Mouse (Mus musculus): ENCODE data around the gene Dlg2. TPM values are rescaled to one million over a fixed set of nuclear protein-coding genes. Genes with fewer than 3 reads are reported as not detected.

Gene Dlg2
- polyA plus RNA-seq, 1 experiment from 2014 or later, result 10.0 TPM

- WGBS, result 70% methylated on average over 12 of the region's 12 CpGs
- no peaks in the 10 kb centered on the region for H3K27me3 ChIP-seq (ENCODE audit: control insufficient read depth, insufficient read depth, low read length)
- H3K9ac ChIP-seq (ENCODE audit: low read length), result no peak overlapping the region
- no peaks in the 10 kb centered on the region for H3K9me3 ChIP-seq (ENCODE audit: control insufficient read depth, low read length)
- no peak overlapping the region for H3K27ac ChIP-seq (replicated peaks in 1 of 2; ENCODE audit: control insufficient read depth in 1 of 2, insufficient read depth in 1 of 2, low read depth in 2 of 2, low read length in 2 of 2)
- no peak overlapping the region for H3K4me2 ChIP-seq (ENCODE audit: low read length)
- H3K36me3 ChIP-seq (ENCODE audit: control insufficient read depth, insufficient read depth, low read length), result no peaks in the 10 kb centered on the region
- H3K4me1 ChIP-seq (ENCODE audit: control insufficient read depth in 2 of 2, insufficient read depth in 2 of 2, low read length in 2 of 2), result no peaks in the 10 kb centered on the region
- no peak for ATAC-seq (ENCODE audit: insufficient number of reproducible peaks, insufficient read depth, low FRiP score, low read depth)
- H3K4me3 ChIP-seq (ENCODE audit: control insufficient read depth in 1 of 2, insufficient read depth in 1 of 2, low read depth in 1 of 2, low read length in 2 of 2), result no peak overlapping the region
These were observed 587.0 kb downstream of the Dlg2 start for GRCm38 (mm10) chr7:91063297-91064040.

GRCm38 (mm10) chr7:91071751-91072707, 595.6 kb downstream of the Dlg2 start:
- 68% methylated on average over 9 of the region's 9 CpGs for WGBS
- Histone ChIP-seq H3K4me2 (ENCODE audit: low read length) (no peak overlapping the region), H3K9ac (ENCODE audit: low read length) (no peak overlapping the region), H3K27me3 (ENCODE audit: control insufficient read depth, insufficient read depth, low read length) (no peaks in the 10 kb centered on the region), H3K9me3 (ENCODE audit: control insufficient read depth, low read length) (no peaks in the 10 kb centered on the region), H3K4me3 (ENCODE audit: control insufficient read depth in 1 of 2, insufficient read depth in 1 of 2, low read depth in 1 of 2, low read length in 2 of 2) (no peak overlapping the region), H3K4me1 (ENCODE audit: control insufficient read depth in 2 of 2, insufficient read depth in 2 of 2, low read length in 2 of 2) (no peaks in the 10 kb centered on the region), H3K36me3 (ENCODE audit: control insufficient read depth, insufficient read depth, low read length) (no peaks in the 10 kb centered on the region), H3K27ac (replicated peaks in 1 of 2; ENCODE audit: control insufficient read depth in 1 of 2, insufficient read depth in 1 of 2, low read depth in 2 of 2, low read length in 2 of 2) (no peak overlapping the region)
- ATAC-seq (ENCODE audit: insufficient number of reproducible peaks, insufficient read depth, low FRiP score, low read depth), result no peak

DNA sequence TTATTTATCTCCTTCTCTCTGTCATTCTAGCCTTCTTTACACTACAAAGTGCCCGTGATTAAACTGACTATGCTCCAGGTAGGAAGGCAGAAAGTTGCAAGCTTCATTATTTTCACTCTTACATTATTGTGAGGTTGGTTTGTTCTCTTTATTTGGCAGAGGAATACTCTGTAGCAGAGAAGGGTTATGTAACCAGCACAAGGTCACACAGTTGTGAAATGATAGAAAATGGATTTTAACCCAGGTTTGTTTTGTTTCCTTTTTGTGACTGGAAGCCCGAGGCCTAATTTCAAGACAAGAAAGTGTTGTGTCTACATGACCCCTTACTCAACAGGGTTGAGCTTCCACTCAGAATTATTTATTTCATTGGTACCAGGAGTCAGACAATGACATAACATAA, 609.6 kb downstream of the Dlg2 start:
- WGBS, result 57% methylated on average over 2 of the region's 2 CpGs
- Histone ChIP-seq H3K4me3 (ENCODE audit: control insufficient read depth in 1 of 2, insufficient read depth in 1 of 2, low read depth in 1 of 2, low read length in 2 of 2) (no peak overlapping the region), H3K36me3 (ENCODE audit: control insufficient read depth, insufficient read depth, low read length) (no peaks in the 10 kb centered on the region), H3K4me2 (ENCODE audit: low read length) (no peak overlapping the region), H3K9ac (ENCODE audit: low read length) (no peak overlapping the region), H3K27me3 (ENCODE audit: control insufficient read depth, insufficient read depth, low read length) (no peaks in the 10 kb centered on the region), H3K4me1 (ENCODE audit: control insufficient read depth in 2 of 2, insufficient read depth in 2 of 2, low read length in 2 of 2) (no peaks in the 10 kb centered on the region), H3K27ac (replicated peaks in 1 of 2; ENCODE audit: control insufficient read depth in 1 of 2, insufficient read depth in 1 of 2, low read depth in 2 of 2, low read length in 2 of 2) (no peak overlapping the region), H3K9me3 (ENCODE audit: control insufficient read depth, low read length) (no peaks in the 10 kb centered on the region)
- ATAC-seq (ENCODE audit: insufficient number of reproducible peaks, insufficient read depth, low FRiP score, low read depth), result no peak

- Histone ChIP-seq H3K4me3 (ENCODE audit: control insufficient read depth in 1 of 2, insufficient read depth in 1 of 2, low read depth in 1 of 2, low read length in 2 of 2) (no peak overlapping the region), H3K36me3 (ENCODE audit: control insufficient read depth, insufficient read depth, low read length) (no peaks in the 10 kb centered on the region), H3K4me1 (ENCODE audit: control insufficient read depth in 2 of 2, insufficient read depth in 2 of 2, low read length in 2 of 2) (no peaks in the 10 kb centered on the region; a peak in 1 of 4 replicates), H3K27ac (replicated peaks in 1 of 2; ENCODE audit: control insufficient read depth in 1 of 2, insufficient read depth in 1 of 2, low read depth in 2 of 2, low read length in 2 of 2) (no peak overlapping the region), H3K9me3 (ENCODE audit: control insufficient read depth, low read length) (no peaks in the 10 kb centered on the region), H3K27me3 (ENCODE audit: control insufficient read depth, insufficient read depth, low read length) (no peaks in the 10 kb centered on the region), H3K9ac (ENCODE audit: low read length) (no peak overlapping the region), H3K4me2 (ENCODE audit: low read length) (no peak overlapping the region)
- ATAC-seq (ENCODE audit: insufficient number of reproducible peaks, insufficient read depth, low FRiP score, low read depth), result no peak
- 21% methylated on average over 6 of the region's 6 CpGs for WGBS
These were observed 612.9 kb downstream of the Dlg2 start for GRCm38 (mm10) chr7:91089211-91089930.

- H3K4me2 ChIP-seq (ENCODE audit: low read length), result peak overlapping the region; percentile 61
- H3K9ac ChIP-seq (ENCODE audit: low read length), result no peak overlapping the region
- 38% methylated on average over 5 of the region's 5 CpGs for WGBS
- no peaks in the 10 kb centered on the region for H3K36me3 ChIP-seq (ENCODE audit: control insufficient read depth, insufficient read depth, low read length)
- H3K4me3 ChIP-seq (ENCODE audit: control insufficient read depth in 1 of 2, insufficient read depth in 1 of 2, low read depth in 1 of 2, low read length in 2 of 2), result no peak overlapping the region
- ATAC-seq (ENCODE audit: insufficient number of reproducible peaks, insufficient read depth, low FRiP score, low read depth), result no peak
- no peaks in the 10 kb centered on the region for H3K9me3 ChIP-seq (ENCODE audit: control insufficient read depth, low read length)
- H3K27ac ChIP-seq (replicated peaks in 1 of 2; ENCODE audit: control insufficient read depth in 1 of 2, insufficient read depth in 1 of 2, low read depth in 2 of 2, low read length in 2 of 2), result no peak overlapping the region
- no peaks in the 10 kb centered on the region for H3K27me3 ChIP-seq (ENCODE audit: control insufficient read depth, insufficient read depth, low read length)
- no peaks in the 10 kb centered on the region; a peak in 1 of 4 replicates for H3K4me1 ChIP-seq (ENCODE audit: control insufficient read depth in 2 of 2, insufficient read depth in 2 of 2, low read length in 2 of 2)
These were observed 613.9 kb downstream of the Dlg2 start for GRCm38 (mm10) chr7:91090317-91090829.

GRCm38 (mm10) chr7:91090830-91091683, 614.6 kb downstream of the Dlg2 start:
- no peaks in the 10 kb centered on the region for H3K9me3 ChIP-seq (ENCODE audit: control insufficient read depth, low read length)
- no peaks in the 10 kb centered on the region; a peak in 1 of 4 replicates for H3K4me1 ChIP-seq (ENCODE audit: control insufficient read depth in 2 of 2, insufficient read depth in 2 of 2, low read length in 2 of 2)
- no peaks in the 10 kb centered on the region for H3K27me3 ChIP-seq (ENCODE audit: control insufficient read depth, insufficient read depth, low read length)
- peak overlapping the region; percentile 17 to 19 for H3K4me3 ChIP-seq (ENCODE audit: control insufficient read depth in 1 of 2, insufficient read depth in 1 of 2, low read depth in 1 of 2, low read length in 2 of 2)
- no peak for ATAC-seq (ENCODE audit: insufficient number of reproducible peaks, insufficient read depth, low FRiP score, low read depth)
- peak overlapping the region; percentile 61 for H3K4me2 ChIP-seq (ENCODE audit: low read length)
- H3K27ac ChIP-seq (replicated peaks in 1 of 2; ENCODE audit: control insufficient read depth in 1 of 2, insufficient read depth in 1 of 2, low read depth in 2 of 2, low read length in 2 of 2), result no peak overlapping the region
- no peaks in the 10 kb centered on the region for H3K36me3 ChIP-seq (ENCODE audit: control insufficient read depth, insufficient read depth, low read length)
- WGBS, result 22% methylated on average over 25 of the region's 25 CpGs
- no peak overlapping the region for H3K9ac ChIP-seq (ENCODE audit: low read length)
